Mouse (Mus musculus) adrenal gland, adult 2 months (tissue): ENCODE data around the gene Aebp1. TPM values are rescaled to one million over a fixed set of nuclear protein-coding genes. Genes with fewer than 3 reads are reported as not detected.

ENCODE experiments used
- DNase-seq: peaks from one replicate; pipeline ENCODE4 v3.0.0; 2021
- long read RNA-seq: library from polyadenylated mRNA; stranded (forward); transcript quantifications from one replicate; pipeline ENCODE4 v2.0.0, GENCODE M21; 2021
- polyA plus RNA-seq: library from polyadenylated mRNA; depleted of rRNA; stranded (reverse); fragments of >200 nt; gene quantifications from 2 replicates; pipeline ENCODE4 v1.2.3, GENCODE M21; 2012; rRNA removed
- total RNA-seq, 2 experiments: library from RNA; stranded (reverse); gene quantifications; 2 replicates each; pipeline ENCODE4 v1.2.3; 2021

Gene Aebp1
- total RNA-seq (100 to 1,000 TPM; 390 to 452 TPM), polyA plus RNA-seq (526 and 692 TPM in 2 replicates)
- long read RNA-seq, transcript Aebp1-201 (21 exons, 3,831 nt): major isoform, 102 of 331 reads
- long read RNA-seq, partial matches to known transcripts: 70 of 331 reads
- long read RNA-seq, other reads (novel, unspliced or antisense): 157 of 331 reads

- DNase-seq: peak; percentile 93
Measured at GRCm38 (mm10) chr11:5861678-5862393, at the start of gene Aebp1. Aebp1 (plus strand) TSS chr11:5861947.

GRCm38 (mm10) chr11:5813381-5813780 is 48.4 kb upstream of the Aebp1 start:
- DNase-seq: no peak

GRCm38 (mm10) chr11:5819223-5819622 is 42.5 kb upstream of the Aebp1 start:
- no peak for DNase-seq

GRCm38 (mm10) chr11:5825432-5825831 is 36.3 kb upstream of the Aebp1 start:
- no peak for DNase-seq

DNA sequence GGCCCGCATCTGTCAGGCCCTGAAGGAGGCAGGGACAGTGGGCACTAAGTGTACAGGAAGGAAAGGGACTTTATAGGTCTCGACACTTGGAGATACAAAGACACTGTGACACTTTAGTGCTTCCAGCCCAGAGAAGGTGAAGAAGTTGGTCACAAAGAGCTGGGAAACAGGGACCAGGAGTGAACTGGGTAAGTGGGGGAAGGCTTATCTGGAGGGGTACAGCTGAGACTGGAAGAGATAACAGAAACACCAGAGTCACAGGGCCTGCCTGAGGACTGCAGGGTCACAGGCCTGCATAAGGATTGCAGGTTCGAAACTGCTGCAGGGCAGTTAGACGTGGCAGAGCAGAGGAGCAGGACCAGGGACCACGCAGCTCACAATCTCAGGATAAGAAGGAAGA is 33.8 kb upstream of the Aebp1 start:
- no peak for DNase-seq

DNA sequence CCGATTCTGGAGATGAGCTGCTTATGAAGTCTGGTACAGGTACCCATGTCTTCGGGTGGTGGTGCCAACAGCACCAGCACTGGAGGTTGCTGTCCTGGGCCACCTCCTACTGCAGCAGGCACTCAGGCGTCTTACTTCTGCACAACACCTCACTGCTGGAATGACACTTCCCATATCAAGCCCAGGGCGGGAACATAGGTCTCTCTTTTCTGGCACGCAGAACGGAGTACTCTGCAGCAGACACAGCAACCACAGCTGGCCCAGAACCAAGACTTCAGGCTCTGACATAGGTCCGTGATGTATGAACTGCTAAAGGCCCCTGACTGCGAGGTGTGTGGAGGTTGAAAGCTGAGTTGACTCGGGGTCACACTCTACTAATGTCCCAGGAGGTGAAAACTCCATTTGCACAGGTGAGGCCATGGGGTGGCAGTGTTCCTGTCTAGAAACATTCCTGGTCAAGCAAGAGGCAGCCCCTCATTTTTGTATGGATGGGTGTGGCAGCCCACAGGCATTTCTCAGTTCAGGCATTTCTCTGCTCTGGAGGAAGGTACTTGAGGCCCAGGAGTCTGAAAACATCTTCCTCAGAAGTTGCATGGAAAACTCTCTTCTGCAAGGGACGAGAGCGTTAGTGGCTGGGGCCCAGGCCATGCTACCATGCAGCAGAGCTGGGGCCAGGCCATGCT is 33.1 kb upstream of the Aebp1 start:
- no peak for DNase-seq

- DNase-seq: no peak
Measured at GRCm38 (mm10) chr11:5829327-5829726, 32.4 kb upstream of the Aebp1 start.

GRCm38 (mm10) chr11:5834506-5834905 is 27.2 kb upstream of the Aebp1 start:
- DNase-seq: no peak

GRCm38 (mm10) chr11:5835057-5835456 is 26.7 kb upstream of the Aebp1 start:
- no peak for DNase-seq

DNA sequence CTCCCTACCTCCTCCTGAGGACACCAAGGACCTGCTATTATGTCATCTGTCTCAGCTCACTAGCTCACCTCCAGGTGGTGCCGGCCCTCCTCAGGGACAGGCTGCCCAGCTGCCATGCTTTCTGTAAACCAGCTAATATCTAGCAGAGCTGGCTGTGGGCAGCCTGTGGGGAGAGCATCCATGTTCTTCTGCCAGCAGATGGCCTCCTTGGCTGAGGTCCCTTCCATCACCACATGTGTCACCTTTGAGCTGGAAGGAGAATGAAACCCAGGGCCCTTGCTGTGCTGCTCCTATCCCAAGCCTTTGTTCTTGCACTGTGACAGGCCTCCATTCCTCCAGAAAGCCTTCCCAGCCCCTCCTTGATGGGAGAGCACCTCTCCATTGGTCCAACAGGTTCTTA is 25.6 kb upstream of the Aebp1 start:
- peak; percentile 32 for DNase-seq

GRCm38 (mm10) chr11:5837251-5838246 is 24.2 kb upstream of the Aebp1 start, which contains the start of gene Polm:
Polm (minus strand) TSS chr11:5838016.
- peak; percentile 96 for DNase-seq

GRCm38 (mm10) chr11:5840346-5840745 is 21.4 kb upstream of the Aebp1 start:
- DNase-seq: no peak

DNA sequence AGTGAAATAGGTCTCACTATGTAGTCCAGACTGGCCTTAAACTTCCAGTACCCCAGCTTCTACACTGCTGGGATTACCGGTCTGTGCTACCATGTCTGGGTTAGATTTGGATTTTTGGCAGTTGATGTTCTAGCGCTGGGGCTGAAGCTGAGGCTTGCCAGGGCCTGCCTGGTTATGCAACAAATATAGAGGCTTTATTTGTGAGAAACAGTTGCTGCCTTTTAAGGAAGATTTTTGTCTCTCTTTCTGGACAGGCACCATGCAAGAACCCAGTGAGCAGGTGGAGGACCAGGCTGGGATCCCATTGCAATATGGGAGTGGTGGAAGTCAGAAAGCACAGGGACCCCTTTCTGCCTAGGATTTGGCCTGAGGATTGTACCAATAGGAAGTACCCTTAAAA is 20.0 kb upstream of the Aebp1 start:
- no peak for DNase-seq

DNA sequence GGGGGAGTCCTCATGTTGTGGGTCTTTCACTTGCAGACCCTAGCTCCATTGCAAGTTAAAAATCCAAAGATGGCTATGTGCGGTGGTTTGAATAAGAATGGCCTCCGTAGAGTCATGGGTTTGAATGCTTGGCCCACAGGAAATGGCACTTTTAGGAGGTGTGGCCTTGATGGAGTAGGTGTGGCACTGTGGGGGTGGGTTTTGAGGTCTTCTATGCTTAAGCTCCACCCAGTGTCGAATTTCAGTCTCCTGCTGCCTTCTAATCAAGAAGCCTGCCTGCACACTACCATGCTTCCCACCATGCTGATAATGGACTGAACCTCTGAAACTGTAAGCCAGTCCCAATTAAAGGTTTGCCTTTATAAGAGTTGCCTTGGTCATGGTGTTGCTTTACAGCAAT is 18.6 kb upstream of the Aebp1 start:
- no peak for DNase-seq

- DNase-seq: peak; percentile 73
Measured at GRCm38 (mm10) chr11:5846639-5847345, 15.0 kb upstream of the Aebp1 start.

DNA sequence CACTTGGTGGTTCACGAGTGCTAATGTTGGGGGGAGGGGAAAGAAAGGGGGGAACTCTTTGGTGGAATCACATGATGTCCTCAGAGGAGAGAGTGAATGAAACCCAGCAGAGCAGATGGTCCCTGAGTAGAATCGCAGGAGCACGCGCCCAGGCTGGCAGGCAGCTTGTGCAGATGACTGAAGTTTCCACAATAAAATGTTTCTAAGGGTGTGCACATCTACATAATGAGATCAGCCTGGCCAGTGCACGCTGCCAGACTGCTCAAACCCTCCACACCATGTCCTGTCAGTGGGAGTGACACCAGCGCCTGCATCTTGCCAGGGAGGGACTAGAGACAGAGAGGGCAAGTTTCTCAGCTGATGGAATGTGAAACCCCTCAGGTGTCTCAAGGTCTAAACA is 13.0 kb upstream of the Aebp1 start:
- DNase-seq: no peak

DNA sequence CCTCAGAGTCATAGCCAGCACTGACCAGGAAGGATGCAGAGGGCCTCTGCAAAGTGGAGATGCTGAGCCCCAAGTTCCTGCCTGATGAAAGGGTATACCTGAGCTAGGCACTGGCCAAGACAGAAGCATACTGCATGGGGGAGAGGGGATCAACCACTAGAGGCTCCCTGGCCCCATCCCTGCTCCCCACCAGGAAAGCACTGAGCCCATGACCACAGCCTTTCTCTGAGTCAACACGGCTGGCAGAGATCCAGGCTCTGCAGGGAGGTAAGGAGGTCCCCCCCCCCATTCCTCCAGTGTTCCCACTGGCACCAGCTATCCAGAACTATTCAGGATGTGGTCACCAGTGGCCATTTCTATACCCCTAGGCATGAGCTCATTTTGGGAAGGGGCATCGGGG is 12.4 kb upstream of the Aebp1 start:
- no peak for DNase-seq

GRCm38 (mm10) chr11:5850452-5850851 is 11.3 kb upstream of the Aebp1 start:
- DNase-seq: no peak

GRCm38 (mm10) chr11:5851021-5851736 is 10.6 kb upstream of the Aebp1 start:
- no peak for DNase-seq

GRCm38 (mm10) chr11:5852314-5852713 is 9.4 kb upstream of the Aebp1 start:
- DNase-seq: no peak

DNA sequence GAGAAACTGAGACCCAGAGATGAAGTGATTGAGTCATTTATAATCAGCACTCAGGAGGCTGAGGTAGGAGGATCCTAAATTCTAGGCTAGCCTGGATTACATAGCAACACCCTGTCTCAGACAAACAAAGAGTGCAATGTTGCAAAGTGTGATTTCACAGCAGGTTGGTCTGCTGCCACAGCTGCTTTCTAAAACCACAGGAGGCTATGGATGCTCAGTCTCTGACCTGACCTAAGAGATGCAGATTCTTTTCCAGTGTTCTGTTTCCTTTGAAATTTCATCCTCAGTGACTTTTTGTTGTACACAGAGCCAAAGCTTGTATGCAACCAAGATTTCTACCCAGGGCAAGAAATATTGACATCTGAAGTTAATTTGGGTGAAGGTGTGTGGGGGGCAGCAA is 6.3 kb upstream of the Aebp1 start:
- no peak for DNase-seq
